Mouse (Mus musculus) liver, adult (tissue): ENCODE results near the gene Apol6.

Source experiments
- GATA4 ChIP-seq: IDR thresholded peaks from 2 replicates; pipeline ENCODE4 v1.6.1; 2014; ENCODE audit warnings: mild to moderate bottlenecking, low read length; ENCODE audit not compliant: insufficient replicate concordance

Apol6 gene

DNA sequence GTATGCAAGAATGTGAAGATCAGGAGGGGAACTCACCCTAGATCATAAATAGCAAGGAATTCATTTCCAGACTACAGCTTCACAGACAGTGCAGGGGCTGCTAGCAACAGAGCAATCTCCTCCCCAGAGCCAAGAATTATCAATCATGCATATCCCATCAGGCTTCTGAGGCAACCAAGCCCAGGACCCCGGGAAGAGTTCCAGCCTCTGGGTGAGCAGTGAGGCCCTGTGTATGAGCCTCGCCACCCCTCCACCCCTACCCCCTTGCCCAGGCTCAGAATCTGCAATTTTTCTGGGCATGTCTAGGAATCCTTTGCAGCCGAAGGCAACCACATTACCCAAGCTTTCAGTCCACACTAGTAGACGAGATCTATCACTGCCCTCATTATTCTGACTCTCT, 22.7 kb upstream of the Apol6 start:
- no peak for TF ChIP-seq GATA4

DNA sequence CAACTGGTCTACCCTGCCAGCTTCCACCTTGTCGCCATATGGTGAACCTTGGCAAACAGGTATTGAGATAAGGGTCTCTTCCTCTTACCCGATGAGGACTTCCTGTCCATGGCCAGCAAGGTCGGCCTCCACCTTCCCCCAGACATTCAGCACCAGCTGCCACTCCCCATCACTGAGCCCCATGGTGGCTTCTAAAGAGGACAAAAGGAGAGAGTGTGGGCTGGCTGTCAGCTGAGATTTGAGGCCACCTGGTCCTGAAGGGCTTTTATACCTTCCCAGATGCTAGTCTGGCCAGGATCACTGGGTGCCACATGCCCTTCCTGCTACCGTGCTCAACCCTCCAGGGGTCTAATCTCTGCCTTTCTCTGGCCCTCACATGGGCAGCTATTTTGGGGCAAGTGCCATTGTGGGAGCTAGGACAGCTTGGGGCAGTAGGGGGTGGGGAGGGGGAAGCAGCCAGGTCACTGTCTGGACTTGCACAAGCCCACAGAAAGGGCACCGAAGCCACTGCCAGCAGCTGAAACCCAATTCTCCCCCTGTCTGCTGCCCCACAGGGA, 22.1 kb upstream of the Apol6 start:
- no peak for TF ChIP-seq GATA4

DNA sequence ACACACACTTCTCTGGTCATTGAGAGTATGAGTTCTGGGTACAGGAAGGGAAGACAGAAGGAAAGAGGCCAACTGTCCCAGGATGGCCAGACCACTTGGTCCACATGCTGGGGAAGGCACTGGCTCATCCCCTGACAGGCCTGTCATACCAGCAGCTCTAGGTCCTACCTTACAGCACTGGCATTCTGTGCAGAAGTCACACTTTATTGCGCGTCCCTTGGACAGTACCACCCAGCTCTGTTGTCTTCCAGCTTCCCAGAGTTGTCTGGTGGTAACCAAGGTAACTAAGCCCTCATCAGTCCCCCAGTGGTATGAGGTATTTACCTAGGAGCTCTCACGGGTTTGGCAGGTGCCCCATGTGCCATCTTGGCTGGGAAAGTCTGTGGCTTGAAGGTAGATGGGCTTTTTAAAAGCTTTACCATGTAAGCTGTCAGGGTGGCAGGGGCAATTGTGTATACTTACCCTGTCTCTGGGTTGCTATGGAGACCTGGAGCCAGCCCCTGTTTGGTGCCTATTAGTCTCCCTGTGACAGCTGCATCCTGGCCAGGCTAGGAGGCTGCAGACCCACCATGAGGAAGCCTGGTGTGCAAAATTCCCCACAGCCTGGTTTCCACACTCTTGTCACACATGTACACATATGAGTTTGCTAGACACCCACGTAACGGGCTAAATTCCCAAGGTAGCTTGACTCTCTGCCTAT, 18.5 kb upstream of the Apol6 start:
- TF ChIP-seq GATA4, result no peak

DNA sequence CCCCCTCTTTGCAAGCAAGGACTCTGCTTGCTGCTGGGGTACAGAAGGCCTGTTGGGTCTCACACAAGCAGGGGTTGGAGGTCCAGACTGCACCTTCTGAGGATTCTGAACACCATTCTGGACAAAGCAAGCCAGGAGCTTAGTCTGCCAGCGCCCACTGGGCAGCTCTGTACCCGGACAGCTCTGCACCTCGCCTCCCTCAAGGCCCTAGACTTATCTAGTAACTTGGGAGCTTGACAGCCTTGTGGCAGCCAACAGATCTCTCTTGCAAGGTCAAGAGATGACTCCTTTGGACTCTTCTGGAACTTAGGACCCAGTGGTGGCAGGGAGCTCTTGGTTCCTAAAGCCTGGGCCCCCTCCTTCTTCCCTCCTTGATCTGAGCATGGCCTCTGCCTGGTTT, 17.4 kb upstream of the Apol6 start:
- TF ChIP-seq GATA4, result no peak

- TF ChIP-seq GATA4, result no peak
Observed at GRCm38 (mm10) chr15:77027675-77028074, 16.9 kb upstream of the Apol6 start.

- no peak for TF ChIP-seq GATA4
Observed at GRCm38 (mm10) chr15:77029331-77029991, 15.1 kb upstream of the Apol6 start.

- no peak for TF ChIP-seq GATA4
Observed at GRCm38 (mm10) chr15:77031271-77031670, 13.3 kb upstream of the Apol6 start.

DNA sequence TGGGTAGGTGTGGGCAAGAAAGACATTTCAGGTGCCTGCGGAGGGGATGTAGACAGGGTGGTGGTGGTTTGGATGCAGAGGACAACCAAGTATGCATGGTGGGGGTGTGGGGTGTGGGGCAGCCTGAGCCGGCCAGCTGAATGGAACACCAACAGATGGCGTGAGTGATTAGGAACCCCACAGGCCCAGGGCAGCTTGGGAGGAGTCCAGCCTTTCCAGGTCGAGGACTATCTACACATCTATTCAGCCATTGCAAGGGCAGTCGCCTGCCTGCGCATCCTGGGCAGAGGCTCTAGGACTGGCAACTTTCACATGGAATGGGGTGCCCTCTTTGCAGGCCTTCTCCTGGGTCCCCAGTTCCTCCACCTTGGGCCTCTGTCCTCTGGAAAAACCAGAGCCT, 10.0 kb upstream of the Apol6 start:
- TF ChIP-seq GATA4, result no peak

DNA sequence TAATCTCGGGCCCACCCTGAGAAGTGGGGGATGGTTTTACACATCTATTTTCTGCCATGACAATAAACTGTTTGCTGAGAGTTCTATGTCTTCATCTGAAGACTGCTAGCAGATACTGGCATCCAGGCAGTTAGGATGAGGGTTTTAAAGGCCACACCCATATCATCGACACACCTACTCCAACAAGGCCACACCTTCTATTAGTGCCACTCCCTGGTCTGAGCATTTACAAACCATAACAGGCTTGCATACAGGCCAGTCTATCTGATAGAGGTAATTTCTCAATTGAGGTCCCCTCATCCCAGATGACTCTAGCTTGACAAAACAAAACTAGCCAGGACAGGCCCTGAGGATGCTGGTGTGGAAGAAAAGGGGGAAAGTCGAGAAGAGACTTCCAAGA, 8.9 kb upstream of the Apol6 start:
- TF ChIP-seq GATA4, result no peak

DNA sequence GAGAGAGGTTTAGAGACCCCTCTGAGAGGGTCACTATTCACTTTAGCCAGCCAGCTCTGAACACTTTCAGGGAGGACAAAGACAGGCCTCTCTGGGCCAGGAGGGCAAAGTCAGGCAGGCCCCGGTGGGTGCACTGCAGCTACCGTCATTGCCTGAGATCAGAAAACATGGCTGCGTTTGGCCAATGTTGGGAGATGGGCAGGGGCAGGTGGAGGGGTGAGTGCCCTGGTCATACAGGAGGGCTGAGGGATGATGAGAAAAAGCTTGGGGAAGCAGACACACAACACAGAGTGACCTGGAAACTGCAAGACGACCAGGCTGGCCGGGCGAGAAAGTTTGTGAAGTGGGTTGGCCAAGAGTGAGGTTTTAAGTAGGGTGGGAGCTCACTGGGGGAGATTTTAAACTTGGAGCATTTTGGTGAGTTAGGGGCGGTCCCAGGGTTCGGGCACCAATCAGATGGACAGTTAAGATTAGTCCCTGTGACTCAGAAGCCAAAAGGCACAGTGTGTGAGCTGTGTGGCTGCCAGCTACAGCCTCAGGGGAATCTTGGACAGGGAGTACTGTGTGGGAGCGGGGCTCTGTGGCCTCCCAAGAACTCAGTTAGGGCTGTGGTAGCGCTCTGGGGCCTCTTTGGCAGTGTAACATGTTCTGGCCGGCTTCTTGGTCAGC, 8.1 kb upstream of the Apol6 start:
- no peak for TF ChIP-seq GATA4

DNA sequence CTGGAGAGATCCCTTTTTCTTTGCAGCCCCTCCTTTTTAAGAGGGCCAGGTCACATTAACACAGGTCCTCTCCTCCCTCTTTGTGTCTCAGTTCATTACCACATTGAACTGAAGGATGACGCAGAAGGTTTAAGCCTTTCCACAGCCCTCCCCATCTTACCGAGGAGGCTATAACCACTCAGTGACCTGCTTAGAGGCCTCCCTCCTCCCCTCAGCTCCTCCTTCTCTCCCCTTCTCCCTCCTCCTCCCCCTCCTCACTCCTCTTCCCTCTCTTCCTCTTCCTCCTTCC, 7.6 kb upstream of the Apol6 start:
- no peak for TF ChIP-seq GATA4

- TF ChIP-seq GATA4, result no peak
Observed at GRCm38 (mm10) chr15:77037278-77038161, 7.0 kb upstream of the Apol6 start.

DNA sequence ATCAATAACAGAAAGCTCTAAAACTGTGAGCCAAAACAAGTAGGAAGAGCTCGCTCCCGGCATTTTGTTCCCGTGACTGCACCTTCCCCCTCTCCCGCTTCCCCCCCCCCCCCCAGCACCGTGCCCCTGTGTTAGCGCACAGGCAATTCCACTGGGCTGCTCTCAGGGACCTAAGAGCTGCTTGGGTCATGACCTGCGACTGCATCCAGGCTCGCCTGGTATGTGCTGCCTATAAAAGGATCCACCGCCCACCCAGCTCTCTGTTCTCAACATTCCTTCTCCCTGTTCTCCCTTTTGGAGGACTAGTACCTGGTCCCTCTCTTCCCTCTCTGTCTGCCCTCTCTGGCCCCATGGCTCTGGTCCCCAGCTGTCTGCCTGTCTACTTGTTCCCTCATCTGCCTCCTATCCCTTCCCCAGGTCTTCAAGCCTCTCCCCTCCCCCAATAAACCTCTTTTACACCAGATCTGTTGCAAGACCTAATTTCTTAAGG, 5.3 kb upstream of the Apol6 start:
- no peak for TF ChIP-seq GATA4

GRCm38 (mm10) chr15:77040784-77041183, 3.7 kb upstream of the Apol6 start:
- no peak for TF ChIP-seq GATA4

- no peak for TF ChIP-seq GATA4
Observed at GRCm38 (mm10) chr15:77045609-77046008, 1.1 kb downstream of the Apol6 start.
